Mouse (Mus musculus) left cerebral cortex, postnatal 4 days (tissue): ENCODE measurements around the gene Zbtb7a. TPM values are rescaled to one million over a fixed set of nuclear protein-coding genes. Genes with fewer than 3 reads are reported as not detected.
A peak's percentile ranks its signal among the peaks of the same experiment; 100 is the strongest.
"Not testable (repeated sequence)": the region's sequence is repeated elsewhere in the genome, so short reads cannot be mapped to it uniquely, and the experiment has no call there.

Experiments
- DNase-seq: peaks from one replicate; pipeline ENCODE4 v3.0.0-alpha.2; 2022
- intact Hi-C: fragments of 180-260 bp; cut with DNase I; formaldehyde crosslinking; loops from one replicate; pipeline ENCODE4 v1.15.1; 2025
- total RNA-seq, 2 experiments: library from RNA; stranded (reverse); gene quantifications; 2 replicates each; pipeline ENCODE4 v1.2.3; 2021

Zbtb7a gene
- total RNA-seq, 2 experiments from 2014 or later, result 23.3 to 24.7 TPM

- DNase-seq, result no peak
- intact Hi-C loops, result no loop called here
These were observed 33.0 kb downstream of the Zbtb7a start for GRCm38 (mm10) chr10:81168087-81168431.

- peak; percentile 83 for DNase-seq
- intact Hi-C loops, result no loop called here
These were observed 33.7 kb downstream of the Zbtb7a start for GRCm38 (mm10) chr10:81168521-81169244.

GRCm38 (mm10) chr10:81169411-81169900, 34.4 kb downstream of the Zbtb7a start:
- intact Hi-C loops, DNase-seq: not testable (repeated sequence)

- intact Hi-C loops, result no loop called here
These were observed 38.1 kb downstream of the Zbtb7a start for GRCm38 (mm10) chr10:81173132-81173531.

GRCm38 (mm10) chr10:81174617-81175344, 39.8 kb downstream of the Zbtb7a start:
- intact Hi-C loops, result no loop called here

More at GRCm38 (mm10) chr10:81173132-81173531, 38.1 kb downstream of the Zbtb7a start:
- DNase-seq, result peak; percentile 86

GRCm38 (mm10) chr10:81175345-81175701, 40.3 kb downstream of the Zbtb7a start:
- intact Hi-C loops, result not testable (repeated sequence)
- DNase-seq, result peak; percentile 61

More at GRCm38 (mm10) chr10:81174617-81175344, 39.8 kb downstream of the Zbtb7a start:
- peak; percentile 91 for DNase-seq

- intact Hi-C loops, result no loop called here
- DNase-seq, result no peak
These were observed 41.0 kb downstream of the Zbtb7a start for GRCm38 (mm10) chr10:81175936-81176465.

GRCm38 (mm10) chr10:81176466-81177271, 41.6 kb downstream of the Zbtb7a start, which contains the start of gene Eef2:
TSS of gene Eef2 (plus strand) at chr10:81176631.
- intact Hi-C loops, result no loop called here
- peak; percentile 100 for DNase-seq

GRCm38 (mm10) chr10:81177491-81177925, 42.5 kb downstream of the Zbtb7a start:
- intact Hi-C loops, result no loop called here
- peak; percentile 49 for DNase-seq

- intact Hi-C loops, result no loop called here
- DNase-seq, result no peak
These were observed 43.1 kb downstream of the Zbtb7a start for GRCm38 (mm10) chr10:81177958-81178712.

- intact Hi-C loops, result no loop called here
- no peak for DNase-seq
These were observed 43.9 kb downstream of the Zbtb7a start for GRCm38 (mm10) chr10:81178927-81179326.

GRCm38 (mm10) chr10:81179451-81180342, 44.7 kb downstream of the Zbtb7a start:
- DNase-seq, result no peak
- intact Hi-C loops, result no loop called here

- intact Hi-C loops, result no loop called here
- no peak for DNase-seq
These were observed 45.9 kb downstream of the Zbtb7a start for GRCm38 (mm10) chr10:81180946-81181345.

- DNase-seq, intact Hi-C loops: not testable (repeated sequence)
These were observed 46.8 kb downstream of the Zbtb7a start for GRCm38 (mm10) chr10:81181860-81182259.

- DNase-seq, result peak; percentile 97
- intact Hi-C loops, result no loop called here
These were observed 47.6 kb downstream of the Zbtb7a start, which contains the start of gene Dapk3 for GRCm38 (mm10) chr10:81182336-81183333. TSS of gene Dapk3 (plus strand) at chr10:81183005.

GRCm38 (mm10) chr10:81183805-81184204, 48.8 kb downstream of the Zbtb7a start, which contains the start of gene 4930442H23Rik:
TSS of gene 4930442H23Rik (minus strand) at chr10:81183849.
- DNase-seq, result no peak
- intact Hi-C loops, result no loop called here

GRCm38 (mm10) chr10:81184765-81185164, 49.7 kb downstream of the Zbtb7a start:
- intact Hi-C loops, result no loop called here
- DNase-seq, result no peak
